Mouse (Mus musculus): Measurements from ENCODE around the gene Hyls1.

DNA sequence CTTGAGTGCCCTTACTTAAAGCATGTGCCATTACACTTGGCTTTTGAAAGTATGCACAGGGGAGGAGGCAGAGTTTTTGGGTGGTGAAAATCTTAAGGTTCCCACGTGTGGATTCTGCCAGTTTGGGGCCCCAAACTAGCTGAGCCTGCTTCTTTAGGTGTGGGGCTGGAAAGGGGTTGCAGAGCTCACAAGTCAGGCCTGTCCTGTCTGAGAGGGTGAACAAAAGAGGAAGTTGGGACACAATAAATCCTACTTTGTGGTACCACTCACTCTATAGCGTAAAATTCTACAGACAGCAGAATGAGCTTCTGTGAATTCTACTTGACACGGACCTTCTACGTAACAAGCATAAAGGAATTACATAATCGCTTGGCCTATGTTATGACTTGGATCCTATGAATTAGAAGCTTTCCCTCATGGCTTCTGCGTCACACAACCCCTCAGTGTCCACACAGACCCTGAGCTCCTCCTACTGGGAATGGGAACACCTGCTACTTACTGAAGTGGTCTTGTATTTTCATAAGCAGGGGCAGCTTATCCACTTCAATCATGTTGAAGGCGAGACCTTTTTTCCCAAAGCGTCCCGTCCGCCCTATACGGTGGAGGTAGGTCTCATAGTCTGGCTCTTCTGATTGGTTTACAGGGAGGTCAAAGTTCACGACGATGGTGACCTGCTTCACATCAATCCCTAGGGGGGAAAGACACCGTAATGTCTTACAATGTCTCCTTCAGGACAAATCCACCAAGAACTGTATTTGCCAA is 26.9 kb downstream of the Hyls1 start:
- TF ChIP-seq CTCF (conservative IDR thresholded peaks at IDR 0.05; ENCODE audit: low read length) (no peak), POU5F1 (IDR thresholded peaks at IDR 0.05; ENCODE audit: borderline replicate concordance, low read length) (no peak)
